Mouse (Mus musculus) midbrain, embryonic 13.5 days (tissue): ENCODE results near the gene Fkbp5. TPM values are rescaled to one million over a fixed set of nuclear protein-coding genes. Genes with fewer than 3 reads are reported as not detected.

Experiments used
- ATAC-seq: fragments of 200-750 bp; cut with Nextera tagmentation; 2 replicates; pipeline ENCODE4 v1.8.0; 2017; ENCODE audit warnings: mild to moderate bottlenecking, moderate TSS enrichment, moderate library complexity
- H3K27ac ChIP-seq: fragments of 300-500 bp; sonication (generic); 2 replicates; pipeline ENCODE4 v1.5.1; 2015; ENCODE audit warnings: inconsistent platforms, mild to moderate bottlenecking, moderate library complexity
- H3K27me3 ChIP-seq: fragments of 300-500 bp; sonication (generic); 2 replicates; pipeline ENCODE4 v1.6.1; 2015; ENCODE audit warnings: mild to moderate bottlenecking, inconsistent platforms
- H3K36me3 ChIP-seq: fragments of 300-500 bp; sonication (generic); 2 replicates; pipeline ENCODE4 v1.6.1; 2015; ENCODE audit warnings: mild to moderate bottlenecking, inconsistent platforms
- H3K4me1 ChIP-seq: fragments of 300-500 bp; sonication (generic); replicated peaks from 2 replicates; pipeline ENCODE4 v1.6.1; 2015; ENCODE audit warnings: inconsistent platforms
- H3K4me2 ChIP-seq: fragments of 300-500 bp; sonication (generic); replicated peaks from 2 replicates; pipeline ENCODE4 v1.6.1; 2015; ENCODE audit warnings: moderate library complexity, mild to moderate bottlenecking, inconsistent platforms
- H3K4me3 ChIP-seq: fragments of 300-500 bp; sonication (generic); replicated peaks from 2 replicates; pipeline ENCODE4 v1.5.1; 2015; ENCODE audit warnings: mild to moderate bottlenecking, inconsistent platforms
- H3K9ac ChIP-seq: fragments of 300-500 bp; sonication (generic); replicated peaks from 2 replicates; pipeline ENCODE4 v1.6.1; 2015; ENCODE audit warnings: mild to moderate bottlenecking, inconsistent platforms
- H3K9me3 ChIP-seq: fragments of 300-500 bp; sonication (generic); 2 replicates; pipeline ENCODE4 v1.6.1; 2016; ENCODE audit warnings: mild to moderate bottlenecking, inconsistent platforms
- WGBS: fragments of 180-500 bp; shearing (Covaris S2); methylation state at CpG from one replicate; pipeline ENCODE4 v1.1.7; 2015; 5-methylcytosine and 5-hydroxymethylcytosine counted together
- polyA plus RNA-seq: library from polyadenylated mRNA; unstranded; fragments of >200 nt; fragmentation: Nextera tagmentation; extraction: Ambion mirVana; gene quantifications from 2 replicates; pipeline ENCODE4 v1.2.1, GENCODE M21; 2015

Gene Fkbp5
- polyA plus RNA-seq, 1 experiment from 2014 or later = 30.9 TPM

GRCm38 (mm10) chr17:28495832-28496231 is 21.5 kb downstream of the Fkbp5 start:
- Histone ChIP-seq H3K27ac (no peak overlapping the region), H3K9me3 (no peaks in the 10 kb centered on the region; the same call in 1 of the 2 replicates), H3K4me1 (peaks cover 7% of the 10 kb centered on the region), H3K36me3 (no peaks in the 10 kb centered on the region), H3K9ac (no peak overlapping the region), H3K4me2 (no peak overlapping the region), H3K27me3 (no peaks in the 10 kb centered on the region), H3K4me3 (no peak overlapping the region)
- ATAC-seq = no peak
- WGBS = 95% methylated on average over 8 of the region's 8 CpGs

GRCm38 (mm10) chr17:28491035-28491770 is 26.1 kb downstream of the Fkbp5 start:
- Histone ChIP-seq H3K36me3 (no peaks in the 10 kb centered on the region), H3K4me2 (no peak overlapping the region), H3K27me3 (no peaks in the 10 kb centered on the region), H3K9me3 (no peaks in the 10 kb centered on the region), H3K4me1 (peaks cover 10% of the 10 kb centered on the region), H3K9ac (no peak overlapping the region), H3K27ac (no peak overlapping the region; the same call in 1 of the 2 replicates), H3K4me3 (no peak overlapping the region)
- 0 out of 2 replicates have a peak, but pooled peaks have one; percentile 30 for ATAC-seq
- WGBS = 64% methylated on average over 14 of the region's 14 CpGs

DNA sequence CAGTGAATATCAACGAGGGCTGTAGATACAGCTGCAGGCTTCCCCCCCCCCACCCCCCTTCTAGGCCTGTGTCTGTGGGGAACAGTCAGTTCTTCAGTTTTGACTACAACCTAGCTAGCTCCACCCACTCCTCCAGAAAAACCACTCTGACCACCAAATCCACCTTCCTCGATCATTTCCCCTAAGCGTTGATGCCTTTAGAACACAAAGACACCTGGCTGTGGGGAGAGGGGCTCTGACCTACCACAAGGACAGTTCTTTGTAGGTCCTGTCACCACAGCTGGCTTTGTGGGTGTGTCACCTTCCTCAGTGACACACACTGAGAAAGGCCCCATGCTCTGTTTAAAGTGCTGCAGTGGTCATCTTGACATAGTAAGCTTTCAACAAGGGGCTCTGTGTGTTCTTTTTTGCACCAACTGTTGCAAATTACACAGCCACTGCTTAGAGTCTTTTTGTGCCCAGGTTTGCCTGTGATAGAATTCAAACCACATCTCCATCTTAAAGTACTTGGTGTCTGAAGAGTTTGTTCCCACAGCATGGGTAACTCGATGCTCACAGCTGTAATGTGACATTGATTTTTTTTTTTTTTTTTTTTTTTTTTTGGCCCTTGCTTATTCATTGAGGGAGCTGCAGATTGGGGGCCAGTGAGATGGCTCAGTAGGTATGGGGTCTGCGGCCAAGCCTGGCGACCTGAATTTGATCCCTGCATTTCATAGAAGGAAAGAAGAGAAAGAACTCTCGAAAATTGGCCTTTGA is 28.9 kb downstream of the Fkbp5 start:
- Histone ChIP-seq H3K9me3 (no peaks in the 10 kb centered on the region), H3K4me2 (no peak overlapping the region), H3K4me1 (peaks cover 19% of the 10 kb centered on the region), H3K9ac (no peak overlapping the region), H3K27me3 (no peaks in the 10 kb centered on the region), H3K4me3 (no peak overlapping the region), H3K27ac (no peak overlapping the region), H3K36me3 (no peaks in the 10 kb centered on the region)
- ATAC-seq = no peak
- WGBS = 79% methylated on average over 7 of the region's 7 CpGs

DNA sequence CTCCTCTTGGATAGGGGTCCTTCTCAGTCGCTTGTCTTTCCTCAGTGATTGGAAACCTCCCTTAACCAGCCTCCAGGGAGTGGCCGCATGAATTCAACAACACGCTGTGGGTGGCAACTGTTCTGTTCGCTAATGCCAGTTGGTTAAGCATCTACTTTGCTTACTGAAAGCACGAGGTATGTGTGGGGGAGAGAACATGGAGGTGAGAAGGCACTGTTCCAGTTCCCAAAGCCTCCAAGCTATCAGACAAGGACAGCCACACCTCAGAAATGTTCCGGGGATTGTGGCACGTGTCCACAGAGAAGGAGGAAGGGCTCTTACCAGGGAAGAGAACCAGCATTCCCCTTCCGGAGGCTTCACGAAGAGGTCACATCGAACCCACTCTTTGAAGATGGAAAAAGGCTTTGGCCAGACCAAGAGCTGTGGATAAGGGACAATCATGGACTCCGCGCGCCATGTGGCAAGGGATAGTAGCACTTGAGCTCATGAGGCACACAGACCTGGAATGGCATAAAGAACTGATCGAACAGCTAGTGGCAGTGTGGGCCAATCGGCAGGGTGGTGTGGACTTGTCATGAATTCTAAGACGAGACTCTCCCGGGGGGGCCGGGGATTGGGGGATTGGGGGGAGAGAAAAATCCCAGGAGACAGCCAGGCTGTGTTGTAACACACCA is 29.6 kb downstream of the Fkbp5 start:
- H3K4me3 ChIP-seq = no peak overlapping the region
- H3K27me3 ChIP-seq = no peaks in the 10 kb centered on the region
- H3K36me3 ChIP-seq = no peaks in the 10 kb centered on the region
- no peak overlapping the region for H3K4me2 ChIP-seq
- ATAC-seq = no peak
- WGBS = 90% methylated on average over 18 of the region's 18 CpGs
- H3K9ac ChIP-seq = no peak overlapping the region
- no peaks in the 10 kb centered on the region for H3K9me3 ChIP-seq
- H3K4me1 ChIP-seq = peaks cover 19% of the 10 kb centered on the region
- H3K27ac ChIP-seq = no peak overlapping the region

- no peaks in the 10 kb centered on the region for H3K27me3 ChIP-seq
Measured at GRCm38 (mm10) chr17:28486720-28487119, 30.6 kb downstream of the Fkbp5 start.

GRCm38 (mm10) chr17:28485977-28486400 is 31.3 kb downstream of the Fkbp5 start:
- Histone ChIP-seq H3K4me3 (peak overlapping the region; percentile 87), H3K36me3 (no peaks in the 10 kb centered on the region), H3K27ac (peak overlapping the region; percentile 92), H3K4me1 (peaks cover 15% of the 10 kb centered on the region), H3K27me3 (no peaks in the 10 kb centered on the region), H3K9ac (peak overlapping the region; percentile 84), H3K4me2 (peak overlapping the region; percentile 66), H3K9me3 (no peaks in the 10 kb centered on the region)
- WGBS = under 1% methylated on average over 51 of the region's 58 CpGs
- ATAC-seq = peak; percentile 98

More at GRCm38 (mm10) chr17:28486720-28487119, 30.6 kb downstream of the Fkbp5 start:
- H3K4me3 ChIP-seq = peak overlapping the region; percentile 87; the same call in 1 of the 2 replicates
- 76% methylated on average over 6 of the region's 6 CpGs for WGBS
- peaks cover 21% of the 10 kb centered on the region for H3K4me1 ChIP-seq
- H3K9ac ChIP-seq = no peak overlapping the region
- ATAC-seq = no peak
- peak overlapping the region; percentile 66; the same call in 1 of the 2 replicates for H3K4me2 ChIP-seq
- H3K27ac ChIP-seq = no peak overlapping the region
- H3K36me3 ChIP-seq = no peaks in the 10 kb centered on the region
- no peaks in the 10 kb centered on the region for H3K9me3 ChIP-seq

GRCm38 (mm10) chr17:28485446-28485948 is 31.8 kb downstream of the Fkbp5 start:
- Histone ChIP-seq H3K36me3 (no peaks in the 10 kb centered on the region), H3K9me3 (no peaks in the 10 kb centered on the region), H3K27me3 (no peaks in the 10 kb centered on the region), H3K4me2 (peak overlapping the region; percentile 66), H3K9ac (peak overlapping the region; percentile 84), H3K4me3 (peak overlapping the region; percentile 87), H3K27ac (peak overlapping the region; percentile 92), H3K4me1 (peaks cover 15% of the 10 kb centered on the region)
- peak; percentile 82 for ATAC-seq
- WGBS = 0% methylated on average over 58 of the region's 77 CpGs

GRCm38 (mm10) chr17:28484704-28485445 is 32.5 kb downstream of the Fkbp5 start:
- Histone ChIP-seq H3K27me3 (no peaks in the 10 kb centered on the region), H3K4me2 (peak overlapping the region; percentile 66), H3K27ac (peak overlapping the region; percentile 92), H3K9ac (peak overlapping the region; percentile 84), H3K36me3 (no peaks in the 10 kb centered on the region), H3K4me1 (peaks cover 15% of the 10 kb centered on the region), H3K9me3 (no peaks in the 10 kb centered on the region), H3K4me3 (peak overlapping the region; percentile 87)
- 4% methylated on average over 30 of the region's 30 CpGs for WGBS
- peak; percentile 7; the same call in 1 of the 2 replicates for ATAC-seq

- no peak overlapping the region for H3K4me2 ChIP-seq
- no peak for ATAC-seq
- H3K4me1 ChIP-seq = 0 out of 2 replicates have a peak, but pooled peaks cover 3% of the 10 kb centered on the region
- no peak overlapping the region for H3K27ac ChIP-seq
- 89% methylated on average over 8 of the region's 8 CpGs for WGBS
- H3K27me3 ChIP-seq = no peaks in the 10 kb centered on the region
- no peaks in the 10 kb centered on the region for H3K9me3 ChIP-seq
- H3K36me3 ChIP-seq = no peaks in the 10 kb centered on the region
- H3K4me3 ChIP-seq = no peak overlapping the region
- no peak overlapping the region for H3K9ac ChIP-seq
Measured at GRCm38 (mm10) chr17:28477421-28477820, 39.9 kb downstream of the Fkbp5 start.

GRCm38 (mm10) chr17:28476441-28476840 is 40.9 kb downstream of the Fkbp5 start:
- H3K9me3 ChIP-seq = no peaks in the 10 kb centered on the region
- H3K9ac ChIP-seq = no peak overlapping the region
- ATAC-seq = no peak
- no peaks in the 10 kb centered on the region for H3K27me3 ChIP-seq
- peaks cover 2% of the 10 kb centered on the region; the same call in 1 of the 2 replicates for H3K4me1 ChIP-seq
- no peak overlapping the region for H3K4me2 ChIP-seq
- H3K4me3 ChIP-seq = no peak overlapping the region
- H3K36me3 ChIP-seq = no peaks in the 10 kb centered on the region
- H3K27ac ChIP-seq = no peak overlapping the region

DNA sequence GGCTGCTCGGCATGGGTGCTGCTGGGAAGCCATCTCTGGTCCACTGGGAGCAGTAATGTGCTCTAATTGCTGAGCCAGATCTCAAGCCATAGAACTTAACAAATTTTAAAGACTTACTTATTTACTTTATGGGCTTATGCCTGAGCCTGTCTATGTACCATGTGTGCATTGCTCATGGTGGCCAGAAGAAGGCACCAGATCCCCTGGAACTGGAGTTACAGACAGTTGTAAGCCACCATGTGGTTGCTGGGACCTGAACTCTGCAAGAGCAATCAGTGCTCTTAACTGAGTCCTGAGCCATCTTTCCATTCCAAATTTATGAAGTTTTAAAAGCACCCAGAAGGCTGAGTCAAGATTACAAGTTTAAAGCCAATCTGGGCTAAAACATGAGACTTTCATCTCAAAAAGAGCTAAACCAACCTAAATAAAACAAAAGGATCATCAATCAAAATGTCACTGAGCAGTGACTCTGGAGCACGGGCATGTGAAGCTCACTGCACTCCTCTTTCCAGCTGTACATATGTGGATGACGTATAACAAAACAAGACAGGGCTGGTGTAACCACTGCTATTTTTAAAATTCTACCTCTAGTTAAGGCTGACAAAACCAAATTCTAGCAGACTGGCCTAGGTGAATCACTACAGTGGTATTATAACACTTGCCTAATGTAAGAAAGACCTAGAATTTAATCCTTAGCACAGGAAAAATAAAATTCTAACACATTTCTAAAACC is 41.6 kb downstream of the Fkbp5 start:
- no peak overlapping the region for H3K27ac ChIP-seq
- no peak overlapping the region for H3K4me3 ChIP-seq
- ATAC-seq = no peak
- 86% methylated on average over 3 of the region's 3 CpGs for WGBS
- no peaks in the 10 kb centered on the region for H3K27me3 ChIP-seq
- H3K4me1 ChIP-seq = peaks cover 2% of the 10 kb centered on the region; the same call in 1 of the 2 replicates
- H3K9ac ChIP-seq = no peak overlapping the region
- no peaks in the 10 kb centered on the region for H3K9me3 ChIP-seq
- H3K4me2 ChIP-seq = no peak overlapping the region
- no peaks in the 10 kb centered on the region for H3K36me3 ChIP-seq
